Mouse (Mus musculus): ENCODE data around the gene Neu1.
A peak's percentile ranks its signal among the peaks of the same experiment; 100 is the strongest.
"Not testable (repeated sequence)": the region's sequence is repeated elsewhere in the genome, so short reads cannot be mapped to it uniquely, and the experiment has no call there.

Neu1 gene

DNA sequence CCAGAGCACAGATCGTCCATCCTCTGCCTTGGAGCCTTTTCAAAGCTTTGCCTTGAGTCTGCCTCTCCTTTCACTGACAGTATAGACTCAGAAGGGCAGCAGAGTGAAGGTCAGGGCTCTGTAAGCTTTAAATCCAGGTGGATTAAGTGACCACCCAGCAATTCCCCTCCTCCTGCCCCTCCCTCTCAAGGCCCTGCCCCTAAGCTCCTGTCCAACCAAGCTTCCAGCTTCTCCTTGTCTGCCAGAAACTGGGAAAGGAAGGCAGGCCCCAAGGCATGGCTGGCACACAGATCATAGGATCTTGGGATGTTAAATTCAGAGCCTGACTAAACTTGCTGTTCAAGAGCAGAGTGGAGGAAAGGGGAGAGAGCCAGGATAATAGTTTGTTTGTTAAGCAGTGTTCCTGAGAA lies 33.6 kb downstream of the Neu1 start:
- DNase-seq (ENCODE audit: low spot score in 2 of 2), result no peak

DNA sequence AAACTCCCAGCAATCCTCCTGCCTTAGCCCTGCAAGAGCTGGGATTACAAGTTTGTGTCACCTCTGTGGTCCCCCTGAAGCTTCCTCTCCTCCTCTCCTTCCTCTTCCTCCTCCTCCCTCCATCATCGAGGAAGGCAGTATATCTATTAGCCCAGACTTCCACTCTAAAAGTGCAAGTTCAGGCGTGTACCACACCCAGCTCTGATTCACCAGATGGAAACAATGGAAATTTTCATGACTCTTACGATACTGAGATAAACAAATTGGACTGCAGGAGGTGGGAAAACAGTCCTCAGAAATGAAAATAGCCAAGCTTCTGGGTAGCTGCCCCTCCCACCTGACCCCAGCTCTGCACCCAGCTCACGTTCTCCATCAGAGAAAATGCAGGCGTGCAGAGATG lies 34.6 kb downstream of the Neu1 start:
- DNase-seq (ENCODE audit: low spot score in 2 of 2), result no peak

GRCm38 (mm10) chr17:34969822-34970221 lies 38.8 kb downstream of the Neu1 start, which contains the start of gene Gm20481:
Gene Gm20481, plus strand, starts transcription at chr17:34969912.
- not testable (repeated sequence) for DNase-seq (ENCODE audit: low spot score in 2 of 2)

DNA sequence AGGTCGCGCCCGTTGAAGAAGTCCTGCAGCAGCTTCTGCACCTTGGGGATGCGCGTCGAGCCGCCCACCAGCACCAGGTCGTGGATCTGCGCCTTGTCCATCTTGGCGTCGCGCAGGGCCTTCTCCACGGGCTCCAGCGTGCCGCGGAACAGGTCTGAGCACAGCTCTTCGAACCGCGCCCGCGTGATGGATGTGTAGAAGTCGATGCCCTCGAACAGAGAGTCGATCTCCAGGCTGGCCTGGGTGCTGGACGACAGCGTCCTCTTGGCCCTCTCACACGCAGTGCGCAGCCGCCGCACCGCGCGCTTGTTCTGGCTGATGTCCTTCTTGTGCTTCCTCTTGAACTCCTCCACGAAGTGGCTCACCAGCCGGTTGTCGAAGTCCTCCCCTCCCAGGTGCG lies 39.8 kb downstream of the Neu1 start:
- not testable (repeated sequence) for DNase-seq (ENCODE audit: low spot score in 2 of 2)

DNA sequence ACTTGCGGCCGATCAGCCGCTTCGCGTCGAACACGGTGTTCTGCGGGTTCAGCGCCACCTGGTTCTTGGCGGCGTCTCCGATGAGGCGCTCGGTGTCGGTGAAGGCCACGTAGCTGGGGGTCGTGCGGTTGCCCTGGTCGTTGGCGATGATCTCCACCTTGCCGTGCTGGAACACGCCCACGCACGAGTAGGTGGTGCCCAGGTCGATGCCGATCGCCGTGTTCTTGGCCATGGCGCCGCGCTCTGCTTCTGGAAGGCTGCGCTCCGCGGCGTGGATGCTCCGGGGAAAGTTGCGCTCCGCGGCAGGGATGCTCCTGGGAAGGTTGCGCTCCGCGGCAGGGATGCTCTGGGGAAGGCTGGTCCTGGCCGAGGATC lies 40.6 kb downstream of the Neu1 start:
- not testable (repeated sequence) for DNase-seq (ENCODE audit: low spot score in 2 of 2)

GRCm38 (mm10) chr17:34972069-34972749 lies 41.2 kb downstream of the Neu1 start, which contains the start of the genes Hspa1a and Hspa1l:
Gene Hspa1a, minus strand, starts transcription at chr17:34972156.
Gene Hspa1l, plus strand, starts transcription at chr17:34972703.
- peak; percentile 47 to 62 for DNase-seq (ENCODE audit: low spot score in 2 of 2)

- no peak for DNase-seq (ENCODE audit: low spot score in 2 of 2)
Observed at GRCm38 (mm10) chr17:34975581-34976492, 44.8 kb downstream of the Neu1 start.

GRCm38 (mm10) chr17:34977000-34977399 lies 45.9 kb downstream of the Neu1 start:
- no peak for DNase-seq (ENCODE audit: low spot score in 2 of 2)

DNA sequence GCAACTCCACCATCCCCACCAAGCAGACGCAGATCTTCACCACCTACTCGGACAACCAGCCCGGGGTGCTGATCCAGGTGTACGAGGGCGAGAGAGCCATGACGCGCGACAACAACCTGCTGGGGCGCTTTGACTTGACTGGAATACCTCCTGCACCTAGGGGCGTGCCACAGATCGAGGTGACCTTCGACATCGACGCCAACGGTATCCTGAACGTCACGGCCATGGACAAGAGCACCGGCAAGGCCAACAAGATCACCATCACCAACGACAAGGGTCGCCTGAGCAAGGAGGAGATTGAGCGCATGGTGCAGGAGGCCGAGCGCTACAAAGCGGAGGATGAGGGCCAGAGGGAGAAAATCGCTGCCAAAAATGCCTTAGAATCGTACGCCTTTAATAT lies 47.2 kb downstream of the Neu1 start:
- DNase-seq (ENCODE audit: low spot score in 2 of 2), result no peak

GRCm38 (mm10) chr17:34979631-34980030 lies 48.6 kb downstream of the Neu1 start:
- DNase-seq (ENCODE audit: low spot score in 2 of 2), result no peak

DNA sequence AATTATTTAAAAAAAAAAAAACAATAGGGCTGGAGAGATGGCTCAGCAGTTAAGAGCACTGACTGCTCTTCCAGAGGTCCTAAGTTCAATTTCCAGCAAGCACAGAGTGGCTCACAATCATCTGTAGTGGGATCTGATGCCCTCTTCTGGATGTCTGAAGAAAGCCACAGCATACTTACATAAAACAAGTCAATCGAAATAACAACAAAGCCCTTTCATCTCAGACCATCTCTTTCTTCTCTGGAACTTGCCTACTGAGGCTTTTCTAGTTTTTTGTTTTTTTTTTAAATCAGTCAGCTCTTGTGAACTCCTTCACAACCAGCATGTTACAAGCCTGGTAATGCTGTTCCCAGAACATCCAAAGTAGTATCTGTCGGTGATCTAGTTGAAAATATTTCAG lies 49.6 kb downstream of the Neu1 start:
- DNase-seq (ENCODE audit: low spot score in 2 of 2), result no peak

GRCm38 (mm10) chr17:34981690-34982180 lies 50.7 kb downstream of the Neu1 start, which contains the start of gene Lsm2:
Gene Lsm2, plus strand, starts transcription at chr17:34981862.
- peak; percentile 92 to 95 for DNase-seq (ENCODE audit: low spot score in 2 of 2)

DNA sequence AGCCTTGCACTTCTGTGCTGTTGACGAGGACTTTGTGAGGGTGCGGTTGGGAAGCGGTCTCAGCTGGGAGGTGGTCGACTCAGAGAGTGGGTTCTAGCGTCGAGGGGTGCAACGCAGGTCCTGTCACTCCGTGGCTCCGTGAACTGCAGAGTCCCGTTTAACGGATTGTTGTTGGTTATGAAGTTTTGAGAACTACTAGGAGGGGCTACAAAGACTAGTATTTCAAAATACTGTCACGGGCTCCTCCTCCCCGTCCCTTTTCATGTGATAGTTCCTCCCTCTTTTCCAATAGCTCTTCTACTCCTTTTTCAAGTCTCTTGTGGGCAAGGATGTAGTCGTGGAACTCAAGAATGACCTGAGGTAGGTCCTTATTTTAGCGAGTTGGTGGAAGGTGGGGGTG lies 51.3 kb downstream of the Neu1 start:
- DNase-seq (ENCODE audit: low spot score in 2 of 2), result peak in 1 of 2 experiments; percentile 18

- DNase-seq (ENCODE audit: low spot score in 2 of 2), result peak in 1 of 2 experiments; percentile 52
Observed at GRCm38 (mm10) chr17:34984218-34984617, 53.2 kb downstream of the Neu1 start.
